Mouse (Mus musculus) bone marrow, adult 2 months (tissue): ENCODE measurements at regions not wholly inside any gene's neighbourhood (a gene's known extent, or its start where the extent isn't known, plus 50 kb on each side); places are given as distances from the start of the nearest gene placed in this dataset.

Experiments
- H3K27ac ChIP-seq: fragments of 200-500 bp; 2 replicates; pipeline ENCODE4 v1.5.1; 2012; ENCODE audit warnings: low read depth, mild to moderate bottlenecking, control low read depth, inconsistent platforms, low read length; ENCODE audit not compliant: control insufficient read depth, poor library complexity, insufficient read depth
- H3K4me1 ChIP-seq: fragments of 200-500 bp; 2 replicates; pipeline ENCODE4 v1.6.1; 2011; ENCODE audit warnings: low read length; ENCODE audit not compliant: control insufficient read depth, insufficient read depth
- H3K4me3 ChIP-seq: fragments of 200-500 bp; replicated peaks from 2 replicates; pipeline ENCODE3; 2011; ENCODE audit warnings: mild to moderate bottlenecking, low read depth, low read length, control low read depth; ENCODE audit not compliant: control insufficient read depth
- CTCF ChIP-seq: fragments of 200-500 bp; IDR thresholded peaks from 2 replicates; pipeline ENCODE4 v1.5.1; 2011; ENCODE audit warnings: low read length, control low read depth; ENCODE audit not compliant: control insufficient read depth, insufficient read depth
- POLR2A ChIP-seq: fragments of 200-500 bp; IDR thresholded peaks from 2 replicates; pipeline ENCODE4 v1.6.1; 2011; ENCODE audit warnings: low read depth, mild to moderate bottlenecking, control low read depth, low read length, borderline replicate concordance; ENCODE audit not compliant: control insufficient read depth
- WGBS: fragments of 180-500 bp; shearing (Covaris S2); methylation state at CpG from one replicate; pipeline ENCODE4 v1.1.7; 2018; 5-methylcytosine and 5-hydroxymethylcytosine counted together

GRCm38 (mm10) chr4:125316876-125317275, 173.6 kb upstream of the Grik3 start:
- 63% methylated on average over 3 of the region's 3 CpGs for WGBS
- no peak overlapping the region for H3K27ac ChIP-seq

GRCm38 (mm10) chr4:125315818-125316217, 174.7 kb upstream of the Grik3 start:
- WGBS: 22% methylated on average over 6 of the region's 6 CpGs
- no peak overlapping the region for H3K27ac ChIP-seq
- TF ChIP-seq CTCF (no peak), POLR2A (no peak)
- no peaks in the 10 kb centered on the region for H3K4me1 ChIP-seq
- no peak overlapping the region for H3K4me3 ChIP-seq

More at GRCm38 (mm10) chr4:125316876-125317275, 173.6 kb upstream of the Grik3 start:
- Histone ChIP-seq H3K4me3 (no peak overlapping the region), H3K4me1 (no peaks in the 10 kb centered on the region)
- no peak for TF ChIP-seq POLR2A
- no peak for TF ChIP-seq CTCF

GRCm38 (mm10) chr4:125313892-125314291, 176.6 kb upstream of the Grik3 start:
- no peak overlapping the region for H3K27ac ChIP-seq
- no peak overlapping the region for H3K4me3 ChIP-seq
- no peaks in the 10 kb centered on the region for H3K4me1 ChIP-seq
- TF ChIP-seq CTCF (no peak), POLR2A (no peak)
- WGBS: 57% methylated on average over 3 of the region's 3 CpGs

- Histone ChIP-seq H3K4me1 (no peaks in the 10 kb centered on the region), H3K27ac (no peak overlapping the region), H3K4me3 (no peak overlapping the region)
- WGBS: 6% methylated on average over 11 of the region's 11 CpGs
- TF ChIP-seq CTCF (no peak), POLR2A (no peak)
These were observed 177.2 kb upstream of the Grik3 start for GRCm38 (mm10) chr4:125313252-125313651.

- 48% methylated on average over 8 of the region's 8 CpGs for WGBS
- Histone ChIP-seq H3K4me1 (no peaks in the 10 kb centered on the region), H3K27ac (no peak overlapping the region), H3K4me3 (no peak overlapping the region)
- TF ChIP-seq CTCF (no peak), POLR2A (no peak)
These were observed 180.5 kb upstream of the Zc3h12a start for GRCm38 (mm10) chr4:125308171-125308570.

- TF ChIP-seq POLR2A (no peak), CTCF (no peak)
- Histone ChIP-seq H3K4me1 (no peaks in the 10 kb centered on the region), H3K4me3 (no peak overlapping the region), H3K27ac (no peak overlapping the region)
- WGBS: 64% methylated on average over 6 of the region's 6 CpGs
These were observed 178.1 kb upstream of the Zc3h12a start for GRCm38 (mm10) chr4:125305766-125306165.

- no peak overlapping the region for H3K27ac ChIP-seq
- no peak overlapping the region for H3K4me3 ChIP-seq
- H3K4me1 ChIP-seq: no peaks in the 10 kb centered on the region
- TF ChIP-seq POLR2A (no peak), CTCF (no peak)
- 49% methylated on average over 7 of the region's 7 CpGs for WGBS
These were observed 175.0 kb upstream of the Zc3h12a start for GRCm38 (mm10) chr4:125302660-125303059.

GRCm38 (mm10) chr4:125300503-125301457, 173.1 kb upstream of the Zc3h12a start:
- TF ChIP-seq POLR2A (no peak), CTCF (no peak)
- Histone ChIP-seq H3K4me1 (no peaks in the 10 kb centered on the region), H3K27ac (no peak overlapping the region), H3K4me3 (no peak overlapping the region)
- 27% methylated on average over 33 of the region's 33 CpGs for WGBS
